Mouse (Mus musculus) midbrain, embryonic 13.5 days (tissue): ENCODE data around the gene Lifr. TPM values are rescaled to one million over a fixed set of nuclear protein-coding genes. Genes with fewer than 3 reads are reported as not detected.
A peak's percentile ranks its signal among the peaks of the same experiment; 100 is the strongest.

Experiments used
- ATAC-seq: fragments of 200-750 bp; cut with Nextera tagmentation; 2 replicates; pipeline ENCODE4 v1.8.0; 2017; ENCODE audit warnings: mild to moderate bottlenecking, moderate TSS enrichment, moderate library complexity
- H3K27ac ChIP-seq: fragments of 300-500 bp; sonication (generic); 2 replicates; pipeline ENCODE4 v1.5.1; 2015; ENCODE audit warnings: inconsistent platforms, mild to moderate bottlenecking, moderate library complexity
- H3K27me3 ChIP-seq: fragments of 300-500 bp; sonication (generic); 2 replicates; pipeline ENCODE4 v1.6.1; 2015; ENCODE audit warnings: mild to moderate bottlenecking, inconsistent platforms
- H3K36me3 ChIP-seq: fragments of 300-500 bp; sonication (generic); 2 replicates; pipeline ENCODE4 v1.6.1; 2015; ENCODE audit warnings: mild to moderate bottlenecking, inconsistent platforms
- H3K4me1 ChIP-seq: fragments of 300-500 bp; sonication (generic); replicated peaks from 2 replicates; pipeline ENCODE4 v1.6.1; 2015; ENCODE audit warnings: inconsistent platforms
- H3K4me2 ChIP-seq: fragments of 300-500 bp; sonication (generic); replicated peaks from 2 replicates; pipeline ENCODE4 v1.6.1; 2015; ENCODE audit warnings: moderate library complexity, mild to moderate bottlenecking, inconsistent platforms
- H3K4me3 ChIP-seq: fragments of 300-500 bp; sonication (generic); replicated peaks from 2 replicates; pipeline ENCODE4 v1.5.1; 2015; ENCODE audit warnings: mild to moderate bottlenecking, inconsistent platforms
- H3K9ac ChIP-seq: fragments of 300-500 bp; sonication (generic); replicated peaks from 2 replicates; pipeline ENCODE4 v1.6.1; 2015; ENCODE audit warnings: mild to moderate bottlenecking, inconsistent platforms
- H3K9me3 ChIP-seq: fragments of 300-500 bp; sonication (generic); 2 replicates; pipeline ENCODE4 v1.6.1; 2016; ENCODE audit warnings: mild to moderate bottlenecking, inconsistent platforms
- WGBS: fragments of 180-500 bp; shearing (Covaris S2); methylation state at CpG from one replicate; pipeline ENCODE4 v1.1.7; 2015; 5-methylcytosine and 5-hydroxymethylcytosine counted together
- polyA plus RNA-seq: library from polyadenylated mRNA; unstranded; fragments of >200 nt; fragmentation: Nextera tagmentation; extraction: Ambion mirVana; gene quantifications from 2 replicates; pipeline ENCODE4 v1.2.1, GENCODE M21; 2015

Lifr gene
- polyA plus RNA-seq, 1 experiment from 2014 or later: 8.2 TPM

- Histone ChIP-seq H3K9ac (no peak overlapping the region), H3K4me2 (no peak overlapping the region), H3K27me3 (no peaks in the 10 kb centered on the region), H3K9me3 (no peaks in the 10 kb centered on the region), H3K4me3 (no peak overlapping the region), H3K36me3 (no peaks in the 10 kb centered on the region), H3K4me1 (peaks cover 7% of the 10 kb centered on the region), H3K27ac (no peak overlapping the region)
- ATAC-seq: no peak
- 91% methylated on average over 9 of the region's 9 CpGs for WGBS
Measured at GRCm38 (mm10) chr15:7150591-7150990, 60.2 kb downstream of the Lifr start.

- Histone ChIP-seq H3K9ac (no peak overlapping the region), H3K27ac (no peak overlapping the region), H3K4me1 (peaks cover 7% of the 10 kb centered on the region), H3K27me3 (no peaks in the 10 kb centered on the region), H3K9me3 (no peaks in the 10 kb centered on the region), H3K36me3 (no peaks in the 10 kb centered on the region), H3K4me3 (no peak overlapping the region), H3K4me2 (no peak overlapping the region)
- WGBS: 73% methylated on average over 10 of the region's 10 CpGs
- ATAC-seq: peak; percentile 37; the same call in 1 of the 2 replicates
Measured at GRCm38 (mm10) chr15:7152116-7152760, 61.8 kb downstream of the Lifr start.

- H3K27me3 ChIP-seq: no peaks in the 10 kb centered on the region
- 91% methylated on average over 15 of the region's 15 CpGs for WGBS
- H3K27ac ChIP-seq: no peak overlapping the region
- H3K4me2 ChIP-seq: no peak overlapping the region
- ATAC-seq: peak; percentile 22; the same call in 1 of the 2 replicates
- H3K4me1 ChIP-seq: peaks cover 7% of the 10 kb centered on the region
- no peak overlapping the region for H3K9ac ChIP-seq
- no peak overlapping the region for H3K4me3 ChIP-seq
- no peaks in the 10 kb centered on the region for H3K9me3 ChIP-seq
- peaks cover 4% of the 10 kb centered on the region for H3K36me3 ChIP-seq
Measured at GRCm38 (mm10) chr15:7154010-7154736, 63.8 kb downstream of the Lifr start.

- no peaks in the 10 kb centered on the region for H3K9me3 ChIP-seq
- H3K4me3 ChIP-seq: no peak overlapping the region
- H3K4me1 ChIP-seq: peaks cover 7% of the 10 kb centered on the region
- no peak overlapping the region for H3K27ac ChIP-seq
- WGBS: 74% methylated on average over 7 of the region's 7 CpGs
- H3K4me2 ChIP-seq: no peak overlapping the region
- ATAC-seq: no peak
- H3K27me3 ChIP-seq: no peaks in the 10 kb centered on the region
- H3K36me3 ChIP-seq: peaks cover 5% of the 10 kb centered on the region
- no peak overlapping the region for H3K9ac ChIP-seq
Measured at GRCm38 (mm10) chr15:7154737-7155090, 64.3 kb downstream of the Lifr start.

- Histone ChIP-seq H3K27me3 (no peaks in the 10 kb centered on the region), H3K9ac (no peak overlapping the region), H3K4me3 (no peak overlapping the region), H3K4me1 (peaks cover 7% of the 10 kb centered on the region), H3K9me3 (no peaks in the 10 kb centered on the region), H3K4me2 (no peak overlapping the region), H3K36me3 (peaks cover 5% of the 10 kb centered on the region), H3K27ac (no peak overlapping the region)
- ATAC-seq: no peak
- 94% methylated on average over 6 of the region's 6 CpGs for WGBS
Measured at GRCm38 (mm10) chr15:7157658-7158057, 67.2 kb downstream of the Lifr start.

GRCm38 (mm10) chr15:7159869-7160268 lies 69.5 kb downstream of the Lifr start:
- Histone ChIP-seq H3K27me3 (no peaks in the 10 kb centered on the region), H3K36me3 (peaks cover 5% of the 10 kb centered on the region), H3K4me2 (no peak overlapping the region), H3K27ac (no peak overlapping the region), H3K4me1 (0 out of 2 replicates have a peak, but pooled peaks cover 1% of the 10 kb centered on the region), H3K9me3 (no peaks in the 10 kb centered on the region), H3K9ac (no peak overlapping the region), H3K4me3 (no peak overlapping the region)
- 94% methylated on average over 9 of the region's 9 CpGs for WGBS
- ATAC-seq: no peak

- Histone ChIP-seq H3K36me3 (peaks cover 5% of the 10 kb centered on the region), H3K9me3 (no peaks in the 10 kb centered on the region), H3K4me1 (no peaks in the 10 kb centered on the region), H3K27ac (no peak overlapping the region), H3K4me3 (no peak overlapping the region), H3K4me2 (no peak overlapping the region), H3K27me3 (no peaks in the 10 kb centered on the region), H3K9ac (no peak overlapping the region)
- 81% methylated on average over 8 of the region's 8 CpGs for WGBS
- no peak for ATAC-seq
Measured at GRCm38 (mm10) chr15:7160321-7160720, 69.9 kb downstream of the Lifr start.

GRCm38 (mm10) chr15:7163851-7164250 lies 73.4 kb downstream of the Lifr start:
- H3K9me3 ChIP-seq: no peaks in the 10 kb centered on the region
- H3K27me3 ChIP-seq: no peaks in the 10 kb centered on the region
- no peak overlapping the region for H3K4me2 ChIP-seq
- no peak overlapping the region for H3K27ac ChIP-seq
- no peak overlapping the region for H3K4me3 ChIP-seq
- H3K36me3 ChIP-seq: peaks cover 3% of the 10 kb centered on the region
- no peaks in the 10 kb centered on the region for H3K4me1 ChIP-seq
- no peak for ATAC-seq
- H3K9ac ChIP-seq: no peak overlapping the region
- 68% methylated on average over 6 of the region's 6 CpGs for WGBS

- H3K27ac ChIP-seq: no peak overlapping the region
Measured at GRCm38 (mm10) chr15:7166735-7167134, 76.3 kb downstream of the Lifr start.

GRCm38 (mm10) chr15:7167238-7167905 lies 77.0 kb downstream of the Lifr start:
- H3K36me3 ChIP-seq: no peaks in the 10 kb centered on the region
- no peak for ATAC-seq
- H3K4me3 ChIP-seq: no peak overlapping the region
- H3K27ac ChIP-seq: no peak overlapping the region
- H3K27me3 ChIP-seq: no peaks in the 10 kb centered on the region
- no peaks in the 10 kb centered on the region for H3K4me1 ChIP-seq
- H3K9ac ChIP-seq: no peak overlapping the region
- H3K4me2 ChIP-seq: no peak overlapping the region
- WGBS: 95% methylated on average over 10 of the region's 10 CpGs
- H3K9me3 ChIP-seq: no peaks in the 10 kb centered on the region

More at GRCm38 (mm10) chr15:7166735-7167134, 76.3 kb downstream of the Lifr start:
- Histone ChIP-seq H3K9me3 (no peaks in the 10 kb centered on the region), H3K4me3 (no peak overlapping the region), H3K36me3 (no peaks in the 10 kb centered on the region), H3K4me1 (no peaks in the 10 kb centered on the region), H3K9ac (no peak overlapping the region), H3K4me2 (no peak overlapping the region), H3K27me3 (no peaks in the 10 kb centered on the region)
- 93% methylated on average over 9 of the region's 9 CpGs for WGBS
- no peak for ATAC-seq

- no peak overlapping the region for H3K27ac ChIP-seq
- H3K4me2 ChIP-seq: no peak overlapping the region
- H3K36me3 ChIP-seq: no peaks in the 10 kb centered on the region
- H3K4me3 ChIP-seq: no peak overlapping the region
- H3K27me3 ChIP-seq: no peaks in the 10 kb centered on the region
- ATAC-seq: no peak
- no peaks in the 10 kb centered on the region for H3K9me3 ChIP-seq
- no peaks in the 10 kb centered on the region for H3K4me1 ChIP-seq
- no peak overlapping the region for H3K9ac ChIP-seq
- WGBS: 71% methylated on average over 11 of the region's 11 CpGs
Measured at GRCm38 (mm10) chr15:7167906-7168532, 77.6 kb downstream of the Lifr start.

- H3K36me3 ChIP-seq: no peaks in the 10 kb centered on the region
- no peaks in the 10 kb centered on the region for H3K9me3 ChIP-seq
- H3K27me3 ChIP-seq: no peaks in the 10 kb centered on the region
- H3K4me1 ChIP-seq: no peaks in the 10 kb centered on the region
- no peak overlapping the region for H3K4me3 ChIP-seq
- no peak for ATAC-seq
- H3K27ac ChIP-seq: no peak overlapping the region
- H3K9ac ChIP-seq: no peak overlapping the region
- no peak overlapping the region for H3K4me2 ChIP-seq
- 77% methylated on average over 2 of the region's 2 CpGs for WGBS
Measured at GRCm38 (mm10) chr15:7172875-7173274, 82.5 kb downstream of the Lifr start.
